Mouse (Mus musculus) pancreas, adult 10 weeks (tissue): Measurements from ENCODE around the gene 4922502D21Rik. TPM values are rescaled to one million over a fixed set of nuclear protein-coding genes. Genes with fewer than 3 reads are reported as not detected.

Experiments used
- polyA plus RNA-seq: library from polyadenylated mRNA; stranded (reverse); fragments of 350-450 nt; fragmentation: Illumina TruSeq; extraction: RNeasy Lipid Tissue Mini Kit (QIAGEN cat#74804); gene quantifications from one replicate; pipeline ENCODE4 v1.2.3, GENCODE M21; 2015; ENCODE audit warnings: low read depth, low replicate concordance; ENCODE audit not compliant: insufficient read depth

The 4922502D21Rik gene
- not detected for polyA plus RNA-seq

DNA sequence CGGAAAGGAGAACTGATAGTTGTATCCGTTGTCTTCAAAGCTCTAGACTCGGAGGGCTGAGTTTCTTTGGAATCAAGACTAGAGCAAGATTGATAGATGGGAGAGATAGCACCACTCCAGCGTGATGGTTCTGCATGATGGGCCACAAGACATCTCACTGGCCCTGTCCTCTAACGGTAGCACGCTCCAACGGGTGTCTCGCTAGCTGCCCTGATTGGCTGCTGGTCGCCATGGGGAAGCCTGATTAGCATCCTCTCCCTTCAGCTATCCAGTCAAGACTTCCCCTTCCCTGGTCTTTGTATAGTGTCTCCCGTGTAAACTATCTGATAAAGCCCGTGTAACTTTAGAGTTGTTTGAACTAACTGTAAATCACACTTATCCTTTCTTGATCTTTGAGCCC is at the start of gene 4922502D21Rik:
4922502D21Rik (minus strand) TSS at position 187 of the 400 bp plus-strand sequence.

DNA sequence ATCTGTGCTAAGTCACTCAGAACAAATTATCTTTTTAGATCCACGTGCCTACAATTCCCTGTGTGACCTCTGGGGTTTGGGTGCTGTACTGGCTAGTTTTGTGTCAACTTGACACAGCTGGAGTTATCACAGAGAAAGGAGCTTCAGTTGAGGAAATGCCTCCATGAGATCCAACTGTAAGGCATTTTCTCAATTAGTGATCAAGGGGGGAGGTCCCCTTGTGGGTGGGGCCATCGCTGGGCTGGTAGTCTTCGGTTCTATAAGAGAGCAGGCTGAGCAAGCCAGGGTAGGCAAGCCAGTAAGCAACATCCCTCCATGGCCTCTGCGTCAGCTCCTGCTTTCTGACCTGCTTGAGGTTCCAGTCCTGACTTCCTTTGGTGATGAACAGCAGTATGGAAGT is 10.8 kb upstream of the 4922502D21Rik start, which contains the start of gene Clec12a:
Clec12a (plus strand) TSS at position 301 of the 400 bp plus-strand sequence.

DNA sequence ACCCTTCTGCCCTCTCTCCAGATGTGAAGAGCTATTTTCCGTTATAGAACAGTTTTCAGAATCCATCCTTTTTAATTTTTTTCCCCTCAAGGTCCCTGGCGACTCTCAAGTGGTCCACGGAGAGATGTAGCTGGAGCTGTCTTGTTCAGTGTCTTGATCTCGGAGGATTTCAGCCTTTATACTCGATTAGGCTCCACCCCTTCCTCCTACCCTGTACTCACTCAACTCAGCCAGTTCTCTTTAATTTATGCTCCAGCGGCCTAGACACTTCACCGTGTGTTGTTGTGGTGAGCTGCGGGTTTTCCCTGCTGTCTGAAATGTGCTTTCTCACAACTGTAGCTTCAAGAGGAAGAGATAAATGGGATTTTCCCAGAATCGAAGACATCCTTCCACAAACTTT is 56.4 kb downstream of the 4922502D21Rik start, which contains the start of gene Cd69:
Cd69 (minus strand) TSS at position 217 of the 400 bp plus-strand sequence.

Other genes starting within 250 kb of the 4922502D21Rik start
- not detected for gene Clec2e, start 230.9 kb downstream of the 4922502D21Rik start, polyA plus RNA-seq
- 34.1 TPM for gene Clec2d, start 151.2 kb downstream of the 4922502D21Rik start, polyA plus RNA-seq
- gene Cd69, start 56.4 kb downstream of the 4922502D21Rik start, polyA plus RNA-seq = not detected
- gene Clec12a, start 10.9 kb upstream of the 4922502D21Rik start, polyA plus RNA-seq = 0.76 TPM
- gene Clec12b, start 54.1 kb upstream of the 4922502D21Rik start, polyA plus RNA-seq = 0.78 TPM
- not detected for gene Clec1b, start 65.5 kb upstream of the 4922502D21Rik start, polyA plus RNA-seq
- gene Clec9a, start 77.1 kb upstream of the 4922502D21Rik start, polyA plus RNA-seq = 0.90 TPM
- 2.3 TPM for gene Clec1a, start 120.2 kb upstream of the 4922502D21Rik start, polyA plus RNA-seq
- gene Olr1, start 175.4 kb upstream of the 4922502D21Rik start, polyA plus RNA-seq = not detected
- not detected for gene Tmem52b, start 180.8 kb upstream of the 4922502D21Rik start, polyA plus RNA-seq
- 44.3 TPM for gene Gabarapl1, start 201.4 kb upstream of the 4922502D21Rik start, polyA plus RNA-seq
- gene Klre1, start 246.1 kb upstream of the 4922502D21Rik start, polyA plus RNA-seq = not detected